Mouse (Mus musculus) stomach, embryonic 16.5 days (tissue): ENCODE measurements around the gene Khdc1c. TPM values are rescaled to one million over a fixed set of nuclear protein-coding genes. Genes with fewer than 3 reads are reported as not detected.
"Not testable (repeated sequence)": the region's sequence is repeated elsewhere in the genome, so short reads cannot be mapped to it uniquely, and the experiment has no call there.

Source experiments
- ATAC-seq: fragments of 200-750 bp; cut with Nextera tagmentation; 2 replicates; pipeline ENCODE4 v1.8.0; 2017; ENCODE audit warnings: moderate number of reproducible peaks, moderate TSS enrichment; ENCODE audit not compliant: insufficient read depth, low FRiP score
- H3K27ac ChIP-seq: fragments of 300-500 bp; sonication (generic); 2 replicates; pipeline ENCODE4 v1.5.1; 2014; ENCODE audit warnings: low read length
- H3K27me3 ChIP-seq: fragments of 300-500 bp; sonication (generic); 2 replicates; pipeline ENCODE4 v1.6.1; 2014; ENCODE audit warnings: low read length, control low read depth, mixed read lengths; ENCODE audit not compliant: control insufficient read depth, insufficient read depth
- H3K36me3 ChIP-seq: fragments of 300-500 bp; sonication (generic); 2 replicates; pipeline ENCODE4 v1.6.1; 2014; ENCODE audit warnings: low read length; ENCODE audit not compliant: control insufficient read depth, insufficient read depth
- H3K4me1 ChIP-seq: fragments of 300-500 bp; sonication (generic); 2 replicates; pipeline ENCODE4 v1.6.1; 2014; ENCODE audit warnings: low read length, control low read depth, mixed read lengths; ENCODE audit not compliant: control insufficient read depth, insufficient read depth
- H3K4me2 ChIP-seq: fragments of 300-500 bp; sonication (generic); 2 replicates; pipeline ENCODE4 v1.6.1; 2014; ENCODE audit warnings: low read depth, low read length, mixed read lengths
- H3K4me3 ChIP-seq: fragments of 300-500 bp; sonication (generic); replicated peaks from 2 replicates; pipeline ENCODE4 v1.5.1; 2014; ENCODE audit warnings: mild to moderate bottlenecking, low read length
- H3K9ac ChIP-seq: fragments of 300-500 bp; sonication (generic); 2 replicates; pipeline ENCODE4 v1.6.1; 2014; ENCODE audit warnings: low read length
- H3K9me3 ChIP-seq: fragments of 300-500 bp; sonication (generic); replicated peaks from 2 replicates; pipeline ENCODE4 v1.6.1; 2016; ENCODE audit warnings: low read length, control low read depth; ENCODE audit not compliant: control insufficient read depth
- WGBS: fragments of 180-500 bp; shearing (Covaris S2); extraction: QIAGEN DNeasy Blood & Tissue Kit; methylation state at CpG from one replicate; pipeline ENCODE4 v1.1.7; 2014; 5-methylcytosine and 5-hydroxymethylcytosine counted together
- polyA plus RNA-seq: library from polyadenylated mRNA; unstranded; fragments of >200 nt; fragmentation: Nextera tagmentation; extraction: Ambion mirVana; gene quantifications from 2 replicates; pipeline ENCODE4 v1.2.1, GENCODE M21; 2015

The Khdc1c gene
- not detected in 2 replicates for polyA plus RNA-seq

- not testable (repeated sequence) for ATAC-seq, H3K36me3 ChIP-seq, H3K4me1 ChIP-seq, H3K4me3 ChIP-seq, H3K9ac ChIP-seq, H3K9me3 ChIP-seq, H3K27ac ChIP-seq, H3K27me3 ChIP-seq, H3K4me2 ChIP-seq
- 54% methylated on average over 1 of the region's 1 CpGs for WGBS
These were observed at the start of gene Khdc1c for GRCm38 (mm10) chr1:21368031-21368430. TSS of gene Khdc1c (plus strand) at chr1:21368331.

GRCm38 (mm10) chr1:21320271-21320670 is 47.9 kb upstream of the Khdc1c start:
- not testable (repeated sequence) for H3K9ac ChIP-seq, H3K27ac ChIP-seq, H3K36me3 ChIP-seq, ATAC-seq, H3K4me2 ChIP-seq, H3K4me1 ChIP-seq, H3K9me3 ChIP-seq, H3K4me3 ChIP-seq, H3K27me3 ChIP-seq
- 89% methylated on average over 5 of the region's 5 CpGs for WGBS

GRCm38 (mm10) chr1:21321656-21322055 is 46.5 kb upstream of the Khdc1c start:
- 81% methylated on average over 1 of the region's 1 CpGs for WGBS
- H3K9ac ChIP-seq = no peak overlapping the region

GRCm38 (mm10) chr1:21323996-21324574 is 44.0 kb upstream of the Khdc1c start:
- Histone ChIP-seq H3K4me3 (no peak overlapping the region), H3K36me3 (no peaks in the 10 kb centered on the region), H3K9me3 (no peaks in the 10 kb centered on the region), H3K4me1 (no peaks in the 10 kb centered on the region), H3K9ac (no peak overlapping the region), H3K4me2 (no peak overlapping the region), H3K27me3 (no peaks in the 10 kb centered on the region), H3K27ac (no peak overlapping the region)
- WGBS = 41% methylated on average over 1 of the region's 1 CpGs
- peak; percentile 78 for ATAC-seq

More at GRCm38 (mm10) chr1:21321656-21322055, 46.5 kb upstream of the Khdc1c start:
- ATAC-seq = no peak
- H3K4me3 ChIP-seq = no peak overlapping the region
- H3K9me3 ChIP-seq = no peaks in the 10 kb centered on the region
- H3K4me2 ChIP-seq = no peak overlapping the region
- no peaks in the 10 kb centered on the region for H3K36me3 ChIP-seq
- H3K27me3 ChIP-seq = no peaks in the 10 kb centered on the region
- no peak overlapping the region for H3K27ac ChIP-seq
- no peaks in the 10 kb centered on the region for H3K4me1 ChIP-seq

GRCm38 (mm10) chr1:21324633-21325032 is 43.5 kb upstream of the Khdc1c start:
- WGBS = 70% methylated on average over 1 of the region's 1 CpGs
- Histone ChIP-seq H3K9ac (no peak overlapping the region), H3K36me3 (no peaks in the 10 kb centered on the region), H3K27ac (no peak overlapping the region), H3K4me2 (no peak overlapping the region), H3K27me3 (no peaks in the 10 kb centered on the region), H3K9me3 (no peaks in the 10 kb centered on the region), H3K4me1 (no peaks in the 10 kb centered on the region), H3K4me3 (no peak overlapping the region)
- ATAC-seq = no peak

GRCm38 (mm10) chr1:21326733-21327132 is 41.4 kb upstream of the Khdc1c start:
- H3K4me2 ChIP-seq = no peak overlapping the region
- 0 out of 2 replicates have a peak, but pooled peaks have one; percentile 18 for ATAC-seq
- H3K9ac ChIP-seq = no peak overlapping the region
- H3K9me3 ChIP-seq = no peaks in the 10 kb centered on the region
- H3K4me1 ChIP-seq = no peaks in the 10 kb centered on the region
- H3K4me3 ChIP-seq = no peak overlapping the region
- 89% methylated on average over 7 of the region's 7 CpGs for WGBS
- no peaks in the 10 kb centered on the region for H3K36me3 ChIP-seq
- no peaks in the 10 kb centered on the region for H3K27me3 ChIP-seq
- H3K27ac ChIP-seq = no peak overlapping the region

- not testable (repeated sequence) for H3K4me3 ChIP-seq, H3K27me3 ChIP-seq, ATAC-seq, H3K9me3 ChIP-seq, H3K4me1 ChIP-seq, H3K27ac ChIP-seq, H3K9ac ChIP-seq, H3K4me2 ChIP-seq, H3K36me3 ChIP-seq
These were observed 37.0 kb upstream of the Khdc1c start for GRCm38 (mm10) chr1:21331161-21331560.

GRCm38 (mm10) chr1:21333222-21333973 is 34.7 kb upstream of the Khdc1c start:
- Histone ChIP-seq H3K9ac (no peak overlapping the region), H3K27me3 (no peaks in the 10 kb centered on the region), H3K4me1 (no peaks in the 10 kb centered on the region), H3K4me2 (no peak overlapping the region), H3K27ac (no peak overlapping the region), H3K36me3 (no peaks in the 10 kb centered on the region), H3K4me3 (no peak overlapping the region), H3K9me3 (no peaks in the 10 kb centered on the region)
- 70% methylated on average over 16 of the region's 16 CpGs for WGBS
- ATAC-seq = no peak

- Histone ChIP-seq H3K9me3 (no peaks in the 10 kb centered on the region), H3K4me2 (no peak overlapping the region), H3K36me3 (no peaks in the 10 kb centered on the region), H3K4me3 (no peak overlapping the region), H3K27ac (no peak overlapping the region), H3K4me1 (no peaks in the 10 kb centered on the region), H3K9ac (no peak overlapping the region), H3K27me3 (no peaks in the 10 kb centered on the region)
- no peak for ATAC-seq
These were observed 32.3 kb upstream of the Khdc1c start for GRCm38 (mm10) chr1:21335836-21336235.
